Mouse (Mus musculus): ENCODE data around the gene Ppp1r10. TPM values are rescaled to one million over a fixed set of nuclear protein-coding genes. Genes with fewer than 3 reads are reported as not detected.

Gene Ppp1r10
- polyA plus RNA-seq, 1 experiment, result 28.7 TPM

GRCm38 (mm10) chr17:35897644-35898573 lies 18.3 kb upstream of the Ppp1r10 start:
- DNase-seq (ENCODE audit: low read depth, low spot score), result no peak
- WGBS, result 33% methylated on average over 23 of the region's 23 CpGs

DNA sequence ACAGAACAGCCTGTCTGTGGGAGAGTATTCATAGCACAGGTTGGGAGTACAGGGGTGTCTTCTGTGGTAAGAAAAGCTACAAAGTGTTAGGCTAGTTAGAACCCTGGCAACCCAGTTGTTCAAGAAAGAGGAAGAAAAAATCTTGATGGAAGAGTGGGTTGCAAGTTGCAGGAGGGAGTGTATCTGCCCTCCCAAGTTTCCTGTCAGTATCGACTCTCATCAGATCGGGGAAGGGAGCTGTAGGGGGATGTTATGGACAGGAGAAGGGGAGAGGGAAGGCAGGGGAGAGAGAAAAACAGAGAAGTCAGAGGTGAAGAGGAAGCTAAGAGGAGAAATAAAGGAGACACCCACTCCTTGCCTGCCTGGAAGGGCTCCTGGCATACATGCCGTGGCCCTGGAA lies 15.6 kb upstream of the Ppp1r10 start:
- no peak for DNase-seq (ENCODE audit: low read depth, low spot score)

GRCm38 (mm10) chr17:35903343-35903991 lies 12.8 kb upstream of the Ppp1r10 start:
- WGBS, result 80% methylated on average over 9 of the region's 9 CpGs
- no peak for DNase-seq (ENCODE audit: low read depth, low spot score)

More for the DNA sequence above, 15.6 kb upstream of the Ppp1r10 start:
- WGBS, result 86% methylated on average over 3 of the region's 3 CpGs

DNA sequence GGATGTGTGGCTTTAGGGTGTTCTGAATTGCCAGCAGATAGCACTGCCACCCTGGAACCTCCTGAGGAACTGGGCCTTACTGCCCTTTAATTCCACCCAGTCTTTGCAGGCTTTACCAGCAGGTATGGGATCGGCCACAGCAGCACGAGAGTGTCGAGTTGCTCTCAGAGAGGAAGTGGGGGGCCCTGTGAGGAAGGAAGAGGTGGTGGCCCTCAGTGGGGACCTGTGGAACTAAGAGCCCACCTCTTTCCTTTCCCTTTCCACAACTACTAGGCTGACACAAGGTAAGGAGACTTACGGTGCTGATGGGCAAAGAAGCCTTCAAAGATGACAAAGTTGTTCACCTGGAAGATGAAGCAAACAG lies 12.3 kb upstream of the Ppp1r10 start:
- no peak for DNase-seq (ENCODE audit: low read depth, low spot score)
- 88% methylated on average over 4 of the region's 4 CpGs for WGBS

- no peak for DNase-seq (ENCODE audit: low read depth, low spot score)
- 98% methylated on average over 1 of the region's 1 CpGs for WGBS
These were observed 10.6 kb upstream of the Ppp1r10 start for GRCm38 (mm10) chr17:35905587-35905986.

GRCm38 (mm10) chr17:35907609-35908008 lies 8.6 kb upstream of the Ppp1r10 start:
- 54% methylated on average over 2 of the region's 2 CpGs for WGBS

GRCm38 (mm10) chr17:35909186-35909918 lies 6.9 kb upstream of the Ppp1r10 start:
- DNase-seq (ENCODE audit: low read depth, low spot score), result peak; percentile 50
- 11% methylated on average over 20 of the region's 20 CpGs for WGBS

More at GRCm38 (mm10) chr17:35907609-35908008, 8.6 kb upstream of the Ppp1r10 start:
- no peak for DNase-seq (ENCODE audit: low read depth, low spot score)

- 2% methylated on average over 25 of the region's 25 CpGs for WGBS
- DNase-seq (ENCODE audit: low read depth, low spot score), result peak; percentile 95
These were observed 6.3 kb upstream of the Ppp1r10 start, which contains the start of gene Atat1 for GRCm38 (mm10) chr17:35909919-35910369. Gene Atat1 (minus strand): TSS chr17:35910075.

GRCm38 (mm10) chr17:35914975-35915374 lies 1.3 kb upstream of the Ppp1r10 start:
- WGBS, result 74% methylated on average over 6 of the region's 6 CpGs

GRCm38 (mm10) chr17:35915538-35916296 lies 517 bp upstream of the Ppp1r10 start:
- DNase-seq (ENCODE audit: low read depth, low spot score), result peak; percentile 82
- WGBS, result 1% methylated on average over 28 of the region's 28 CpGs

More at GRCm38 (mm10) chr17:35914975-35915374, 1.3 kb upstream of the Ppp1r10 start:
- no peak for DNase-seq (ENCODE audit: low read depth, low spot score)

DNA sequence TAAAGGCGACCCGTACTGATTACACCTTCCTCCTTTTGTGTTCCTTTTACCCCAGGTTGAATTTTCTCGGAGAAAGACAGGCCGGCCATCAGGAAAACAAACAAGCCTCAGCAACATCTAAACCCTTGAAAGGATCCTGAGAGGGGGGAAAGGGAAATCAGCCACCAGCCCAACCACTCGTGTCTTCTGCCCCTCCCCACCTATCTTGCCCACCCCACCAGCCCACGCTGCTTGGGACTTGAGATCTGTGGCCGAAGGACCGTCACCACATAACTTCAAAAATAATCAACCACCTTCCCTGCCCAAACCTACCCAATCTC lies 869 bp downstream of the Ppp1r10 start:
- no peak for DNase-seq (ENCODE audit: low read depth, low spot score)
- under 1% methylated on average over 8 of the region's 8 CpGs for WGBS

DNA sequence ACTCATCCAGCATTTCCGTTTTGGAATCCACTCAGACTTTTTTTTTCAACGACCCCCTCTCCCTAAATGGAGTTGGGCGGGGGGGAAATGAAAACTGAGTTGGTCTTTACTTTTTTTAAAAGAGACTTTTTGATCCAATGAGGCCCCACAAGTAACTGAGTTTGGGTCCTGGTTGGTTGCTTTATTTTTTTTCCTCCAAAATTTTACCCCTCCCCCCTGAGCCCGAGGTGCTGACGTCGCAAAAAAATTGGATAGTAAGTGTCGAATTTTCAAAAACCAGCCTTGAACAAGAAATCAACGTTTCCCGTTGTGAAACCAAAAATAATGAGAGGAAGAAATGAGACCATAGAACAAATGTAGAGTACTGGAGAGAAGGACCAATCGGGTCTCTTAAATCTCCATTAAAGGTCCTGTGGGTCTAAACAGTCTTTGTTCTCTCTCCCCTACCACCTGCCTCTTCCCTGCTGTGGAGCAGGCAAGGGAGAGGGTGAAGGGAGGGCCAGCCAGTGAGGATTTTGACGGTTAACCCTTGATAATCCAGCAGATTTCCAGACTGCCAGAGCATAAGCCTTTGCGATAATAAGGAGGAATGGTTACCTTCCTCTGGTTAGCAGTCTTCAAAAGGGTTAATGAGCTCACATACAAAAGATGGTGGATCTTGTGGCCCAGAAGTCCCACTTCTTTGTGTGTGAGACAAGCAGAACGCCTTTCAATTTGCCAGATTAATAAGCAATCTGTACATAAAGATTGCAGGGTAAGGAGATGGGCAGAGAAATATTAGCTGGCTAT lies 1.4 kb downstream of the Ppp1r10 start:
- WGBS, result 0% methylated on average over 13 of the region's 13 CpGs
- DNase-seq (ENCODE audit: low read depth, low spot score), result no peak

DNA sequence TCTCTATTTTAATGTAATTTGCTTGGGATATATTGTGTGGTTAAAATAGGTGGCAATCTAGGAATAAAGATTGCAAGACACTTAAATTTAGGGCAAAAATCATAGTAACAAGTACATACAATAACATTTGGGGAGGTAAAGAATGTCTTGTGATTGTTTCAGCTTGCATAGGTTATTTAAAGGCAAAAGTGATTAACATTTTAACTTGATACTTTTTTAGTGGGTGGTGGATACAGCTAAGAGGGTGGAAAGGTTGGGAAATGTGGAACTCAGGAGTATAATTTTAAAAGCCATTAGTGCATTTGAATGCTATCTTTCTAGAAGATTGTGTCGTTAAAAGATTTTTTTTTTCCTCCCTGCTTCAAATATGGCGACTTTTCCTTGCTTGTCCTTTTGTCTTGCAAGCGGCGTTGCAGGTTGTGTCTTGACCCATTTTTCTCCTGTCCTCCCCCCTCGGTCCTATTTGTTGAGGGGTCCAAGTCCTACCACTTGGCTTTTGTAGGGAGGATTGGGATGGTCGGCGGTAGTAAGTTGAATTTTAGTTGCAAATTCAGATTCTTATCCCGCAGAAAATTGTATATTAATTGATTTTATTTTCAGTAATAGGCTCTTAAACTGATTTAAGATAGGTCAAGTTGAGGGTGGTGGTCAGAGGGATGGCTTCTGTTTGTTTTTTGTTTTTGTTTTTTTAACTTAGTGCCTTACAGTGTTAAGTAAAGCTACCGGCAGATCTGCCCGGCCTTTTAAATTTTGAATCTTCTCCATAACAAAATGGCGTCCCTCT lies 2.2 kb downstream of the Ppp1r10 start:
- DNase-seq (ENCODE audit: low read depth, low spot score), result peak; percentile 33

GRCm38 (mm10) chr17:35919060-35919715 lies 3.0 kb downstream of the Ppp1r10 start:
- WGBS, result 4% methylated on average over 7 of the region's 7 CpGs
- DNase-seq (ENCODE audit: low read depth, low spot score), result peak; percentile 97

More for the DNA sequence above, 2.2 kb downstream of the Ppp1r10 start:
- WGBS, result 0% methylated on average over 11 of the region's 11 CpGs

GRCm38 (mm10) chr17:35919864-35920301 lies 3.6 kb downstream of the Ppp1r10 start:
- WGBS, result 15% methylated on average over 6 of the region's 6 CpGs
- DNase-seq (ENCODE audit: low read depth, low spot score), result no peak

DNA sequence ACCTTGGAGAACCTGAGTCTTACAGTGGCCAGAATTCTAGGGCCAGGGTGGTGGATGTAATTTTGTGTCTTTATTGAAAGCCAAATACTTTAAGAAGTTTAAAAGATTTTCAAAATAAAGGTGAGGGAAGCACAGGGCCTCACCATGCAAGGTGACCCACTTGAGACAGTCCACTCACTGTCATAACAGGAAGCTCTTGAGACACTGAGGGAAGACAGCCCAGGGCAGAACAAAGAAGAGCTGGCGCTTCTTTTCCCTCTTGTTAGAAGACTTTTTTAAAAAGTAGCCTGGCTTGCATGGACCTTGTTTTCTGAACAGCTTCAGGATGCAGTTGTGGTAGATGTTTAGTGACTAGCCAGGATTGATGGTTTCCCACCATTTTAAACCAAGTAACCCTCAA lies 4.2 kb downstream of the Ppp1r10 start:
- DNase-seq (ENCODE audit: low read depth, low spot score), result no peak
- WGBS, result 66% methylated on average over 1 of the region's 1 CpGs

GRCm38 (mm10) chr17:35920862-35921562 lies 4.8 kb downstream of the Ppp1r10 start:
- 62% methylated on average over 5 of the region's 5 CpGs for WGBS
- no peak for DNase-seq (ENCODE audit: low read depth, low spot score)
